Mouse (Mus musculus) hindlimb bud, embryonic 11.5 days (tissue): ENCODE results near the gene Pidd1.
"Not testable (repeated sequence)": the region's sequence is repeated elsewhere in the genome, so short reads cannot be mapped to it uniquely, and the experiment has no call there.

ENCODE experiments used
- DNase-seq: peaks from one replicate; pipeline ENCODE4 v3.0.0-alpha.2; 2012; ENCODE audit warnings: low read depth, low spot score; ENCODE audit errors: extremely low spot score

Gene Pidd1

DNA sequence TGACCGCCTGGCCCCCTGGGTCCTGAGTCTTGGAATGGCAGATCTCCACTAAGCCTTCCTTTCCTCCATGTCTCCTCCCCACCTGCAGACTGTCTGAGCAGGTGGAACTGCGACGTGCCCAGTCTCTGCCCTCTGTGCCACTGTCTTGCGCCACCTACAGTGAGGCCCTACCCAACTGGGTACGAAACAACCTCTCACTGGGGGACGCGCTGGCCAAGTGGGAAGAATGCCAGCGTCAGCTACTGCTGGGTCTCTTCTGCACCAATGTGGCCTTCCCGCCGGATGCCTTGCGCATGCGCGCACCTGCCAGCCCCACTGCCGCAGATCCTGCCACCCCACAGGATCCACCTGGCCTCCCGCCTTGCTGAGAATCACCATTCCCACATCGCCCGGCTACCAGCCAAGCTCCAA is 15.5 kb upstream of the Pidd1 start:
- DNase-seq = no peak

DNA sequence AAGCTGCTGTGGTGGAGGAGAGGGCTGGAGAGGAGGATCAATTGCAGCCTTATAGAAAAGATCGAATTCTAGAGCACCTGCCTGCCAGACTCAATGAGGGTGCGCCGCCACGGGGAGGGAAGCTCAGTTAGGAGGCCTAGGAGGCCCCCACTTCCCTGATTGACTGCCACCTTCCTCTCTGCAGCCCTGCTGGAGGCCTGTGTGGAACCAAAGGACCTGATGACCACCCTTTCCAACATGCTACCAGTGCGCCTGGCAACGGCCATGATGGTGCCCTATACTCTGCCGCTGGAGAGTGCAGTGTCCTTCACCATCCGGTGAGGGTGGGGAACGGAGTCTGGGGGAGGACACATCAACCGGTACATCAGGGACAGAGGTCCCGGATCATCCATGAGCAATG is 14.8 kb upstream of the Pidd1 start:
- DNase-seq = no peak

DNA sequence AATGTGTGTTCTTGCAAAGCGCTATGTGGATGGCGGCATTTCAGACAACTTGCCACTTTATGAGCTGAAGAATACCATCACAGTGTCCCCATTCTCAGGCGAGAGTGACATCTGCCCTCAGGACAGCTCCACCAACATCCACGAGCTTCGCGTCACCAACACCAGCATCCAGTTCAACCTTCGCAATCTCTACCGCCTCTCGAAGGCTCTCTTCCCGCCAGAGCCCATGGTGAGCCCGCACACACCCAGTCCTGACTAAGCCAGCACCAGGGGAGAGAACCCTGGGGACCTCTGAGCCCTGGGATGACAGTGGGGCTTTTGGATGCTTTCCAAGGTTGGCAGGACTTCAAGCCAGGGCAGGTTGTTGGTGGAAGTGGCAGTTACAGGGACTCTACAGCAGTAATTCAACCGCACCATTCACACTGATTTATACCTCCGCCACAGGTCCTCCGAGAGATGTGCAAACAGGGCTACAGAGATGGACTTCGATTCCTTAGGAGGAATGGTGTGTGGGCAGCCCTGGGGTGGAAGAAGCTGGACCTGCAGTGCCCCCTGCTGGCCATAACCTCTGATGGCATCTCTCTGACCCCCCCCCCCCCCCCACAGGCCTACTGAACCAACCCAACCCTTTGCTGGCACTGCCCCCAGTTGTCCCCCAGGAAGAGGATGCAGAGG is 14.3 kb upstream of the Pidd1 start:
- DNase-seq = no peak

DNA sequence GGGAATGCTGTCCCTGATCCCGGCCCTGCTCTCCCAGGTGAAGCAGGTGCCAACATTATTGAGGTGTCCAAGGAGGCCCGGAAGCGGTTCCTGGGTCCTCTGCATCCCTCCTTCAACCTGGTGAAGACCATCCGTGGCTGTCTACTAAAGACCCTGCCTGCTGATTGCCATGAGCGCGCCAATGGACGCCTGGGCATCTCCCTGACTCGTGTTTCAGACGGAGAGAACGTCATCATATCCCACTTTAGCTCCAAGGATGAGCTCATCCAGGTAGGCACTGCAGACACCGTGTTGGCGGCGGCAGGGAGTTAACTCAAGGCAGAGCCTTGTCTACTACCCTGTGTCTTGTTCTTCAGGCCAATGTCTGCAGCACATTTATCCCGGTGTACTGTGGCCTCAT is 13.4 kb upstream of the Pidd1 start:
- DNase-seq = no peak

DNA sequence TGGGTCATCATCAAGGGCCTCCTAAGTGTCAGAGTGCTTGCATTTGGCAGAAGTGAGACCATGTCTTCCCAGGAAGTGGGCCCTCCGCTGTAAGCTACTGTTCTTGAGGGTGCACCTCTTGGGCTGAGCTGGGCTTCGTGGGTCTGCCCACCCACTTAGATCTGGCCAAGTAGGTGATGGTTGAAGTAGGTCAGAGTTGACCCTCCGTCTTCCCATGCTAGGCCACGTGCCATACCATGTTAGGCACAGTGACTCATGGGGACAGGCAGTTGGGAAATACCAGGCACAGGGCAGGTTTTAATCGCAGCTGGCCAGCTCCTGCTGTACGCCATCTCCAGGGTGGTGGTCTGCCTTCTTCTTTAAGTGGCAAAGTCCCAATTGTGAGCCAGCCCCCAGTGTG is 12.9 kb upstream of the Pidd1 start:
- no peak for DNase-seq

DNA sequence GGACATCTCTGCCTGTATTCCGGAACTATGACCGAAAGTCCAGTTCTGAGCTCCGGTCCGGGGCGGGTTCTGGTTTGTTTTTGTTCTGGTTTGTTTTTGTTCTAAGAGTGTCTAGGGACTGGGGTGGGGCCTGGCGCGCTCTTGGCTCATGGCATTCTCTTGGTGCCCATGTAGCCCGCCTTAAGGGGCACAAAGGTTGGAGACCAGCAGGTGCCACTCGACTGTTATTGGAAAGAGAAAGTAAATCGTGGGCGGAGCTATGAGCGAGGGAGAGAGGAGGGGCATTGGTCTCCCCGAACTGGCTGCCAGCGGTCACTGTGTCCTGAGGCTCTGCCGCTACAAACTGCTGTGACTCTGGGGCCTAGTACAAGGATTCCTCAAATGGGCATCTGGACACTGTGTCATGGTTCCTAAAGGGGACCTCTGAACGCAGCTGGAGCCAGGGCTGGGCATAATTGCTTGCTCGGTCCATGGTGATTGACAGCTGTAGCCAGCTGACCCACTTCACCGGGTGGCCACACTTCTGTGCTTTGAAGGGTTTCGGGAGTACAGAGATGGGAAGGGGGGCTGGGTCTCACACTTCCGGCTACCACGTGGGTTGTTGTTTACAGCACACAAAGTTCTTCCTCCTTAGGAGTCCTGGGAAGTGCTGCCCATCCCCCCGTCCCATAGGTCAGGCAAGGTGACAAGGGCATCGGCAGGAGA is 11.9 kb upstream of the Pidd1 start:
- no peak for DNase-seq

DNA sequence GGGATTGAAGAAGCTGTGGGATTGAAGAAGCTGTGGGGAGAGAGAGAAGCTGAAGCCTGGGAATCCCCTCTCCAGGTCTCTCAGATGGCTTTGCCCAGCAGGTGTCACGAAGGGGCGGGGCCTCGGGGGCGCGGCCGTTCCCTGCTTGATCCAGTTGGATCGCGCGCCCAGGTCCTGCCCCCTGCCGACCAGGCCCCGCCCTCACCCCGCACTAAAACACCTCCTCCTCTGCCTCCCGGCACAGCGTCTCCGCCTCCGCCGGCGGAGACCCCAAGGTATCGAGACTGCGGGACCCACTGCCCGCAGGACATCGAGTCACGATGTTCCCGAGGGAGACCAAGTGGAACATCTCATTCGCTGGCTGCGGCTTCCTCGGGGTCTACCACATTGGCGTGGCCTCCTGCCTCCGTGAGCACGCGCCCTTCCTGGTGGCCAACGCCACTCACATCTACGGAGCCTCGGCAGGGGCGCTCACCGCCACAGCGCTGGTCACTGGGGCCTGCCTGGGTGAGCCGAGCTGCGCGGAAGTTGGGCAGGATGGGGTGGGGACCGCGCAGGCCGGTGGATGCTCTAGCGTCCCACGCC is 11.2 kb upstream of the Pidd1 start, which contains the start of gene Pnpla2:
TSS of gene Pnpla2 (plus strand) at position 232 of the 585 bp plus-strand sequence.
- no peak for DNase-seq

DNA sequence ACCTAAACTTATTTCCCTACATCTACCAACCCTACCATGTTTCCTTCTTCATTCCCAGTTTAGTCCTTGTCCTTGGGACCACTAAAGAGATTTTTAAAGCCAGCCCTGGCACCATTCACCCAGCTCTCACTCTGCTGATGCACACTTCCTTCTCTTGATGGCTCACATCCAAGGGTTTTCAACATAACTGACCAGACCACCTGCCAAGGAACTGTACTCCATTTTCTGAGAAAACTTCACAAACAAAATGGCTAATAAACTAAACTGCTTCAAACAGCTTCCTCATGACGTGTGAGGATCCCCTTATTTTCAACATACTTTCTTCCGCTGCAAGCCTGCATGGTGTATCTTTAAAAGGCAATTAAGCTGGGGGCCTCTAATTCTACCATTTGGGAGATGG is 9.8 kb upstream of the Pidd1 start:
- no peak for DNase-seq

DNA sequence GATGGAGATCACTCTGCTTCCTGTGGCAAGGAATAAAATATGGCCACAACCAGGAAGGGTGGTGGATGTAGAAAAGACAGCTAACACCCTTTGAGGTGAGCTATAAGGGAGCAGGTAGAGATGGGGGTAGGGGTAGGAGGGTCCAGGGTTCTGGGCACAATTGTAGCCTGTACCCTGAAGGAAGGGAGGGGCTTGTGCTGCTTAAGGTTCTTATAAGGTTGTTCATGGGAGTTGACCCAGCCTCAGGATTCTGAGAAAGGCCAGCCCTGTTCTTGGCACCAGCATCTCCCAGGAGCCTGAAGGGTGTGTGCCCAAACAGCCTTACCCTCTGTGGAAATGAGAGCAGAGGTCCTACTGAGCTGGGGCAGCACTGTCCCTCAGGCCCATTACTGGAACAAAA is 8.1 kb upstream of the Pidd1 start:
- DNase-seq = no peak

DNA sequence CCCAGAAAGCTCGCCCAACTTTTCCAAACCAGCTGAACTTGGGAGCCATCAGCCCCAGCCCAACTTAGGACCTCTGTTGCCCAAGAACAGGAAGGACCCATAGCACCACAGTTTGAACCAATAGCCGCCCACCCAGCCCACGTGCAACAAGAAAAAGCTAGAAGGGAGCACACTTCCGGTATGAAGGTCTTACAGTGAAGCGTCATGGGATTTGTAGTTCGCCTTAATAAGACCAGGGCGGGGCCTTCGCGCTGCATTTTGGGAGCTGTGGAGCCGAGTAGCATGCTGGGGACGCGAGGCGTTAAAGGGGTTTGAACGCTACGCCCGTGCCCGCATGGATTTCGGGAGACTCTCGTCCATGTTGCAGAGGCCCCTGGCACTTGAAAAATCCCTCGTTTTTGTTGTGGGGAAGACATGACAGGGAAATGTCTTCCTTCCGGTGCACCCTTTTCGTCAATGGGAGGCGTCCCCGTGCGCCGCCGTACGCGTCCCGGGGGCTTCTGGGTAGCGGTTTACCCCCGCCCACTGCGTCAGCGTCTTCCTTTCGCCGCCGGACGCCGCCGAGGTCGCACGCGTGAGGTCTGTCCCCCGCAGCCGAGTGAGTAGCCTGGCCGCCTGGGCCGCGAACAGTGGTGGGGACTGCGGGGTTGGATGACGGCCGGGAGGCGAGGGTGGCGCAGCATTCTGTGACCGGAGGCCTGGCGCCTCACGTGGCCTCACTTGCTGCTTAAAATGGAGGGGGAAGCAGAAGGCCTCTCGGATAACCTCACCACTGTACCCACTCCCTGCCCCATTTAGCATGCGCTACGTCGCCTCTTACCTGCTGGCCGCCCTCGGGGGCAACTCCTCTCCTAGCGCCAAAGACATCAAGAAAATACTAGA is 3.5 kb upstream of the Pidd1 start, which contains the start of gene Rplp2:
TSS of gene Rplp2 (plus strand) at position 261 of the 882 bp plus-strand sequence.
- no peak for DNase-seq

DNA sequence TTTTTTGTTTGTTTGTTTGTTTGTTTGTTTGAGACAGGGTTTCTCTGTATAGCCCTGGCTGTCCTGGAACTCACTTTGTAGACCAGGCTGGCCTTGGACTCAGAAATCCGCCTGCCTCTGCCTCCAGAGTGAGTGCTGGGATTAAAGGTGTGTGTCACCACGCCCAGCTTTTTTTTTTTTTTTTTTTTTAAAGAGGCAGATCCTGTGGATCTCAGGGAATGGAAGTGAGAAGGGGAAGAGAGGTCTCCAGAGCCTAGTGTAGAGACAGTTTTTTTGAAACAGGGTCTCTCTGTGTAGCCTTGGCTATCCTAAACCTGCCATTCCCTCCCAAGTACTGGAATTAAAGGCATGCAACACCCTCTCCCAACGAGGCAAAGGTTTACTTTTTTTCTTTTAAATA is 2.5 kb upstream of the Pidd1 start:
- DNase-seq = not testable (repeated sequence)

DNA sequence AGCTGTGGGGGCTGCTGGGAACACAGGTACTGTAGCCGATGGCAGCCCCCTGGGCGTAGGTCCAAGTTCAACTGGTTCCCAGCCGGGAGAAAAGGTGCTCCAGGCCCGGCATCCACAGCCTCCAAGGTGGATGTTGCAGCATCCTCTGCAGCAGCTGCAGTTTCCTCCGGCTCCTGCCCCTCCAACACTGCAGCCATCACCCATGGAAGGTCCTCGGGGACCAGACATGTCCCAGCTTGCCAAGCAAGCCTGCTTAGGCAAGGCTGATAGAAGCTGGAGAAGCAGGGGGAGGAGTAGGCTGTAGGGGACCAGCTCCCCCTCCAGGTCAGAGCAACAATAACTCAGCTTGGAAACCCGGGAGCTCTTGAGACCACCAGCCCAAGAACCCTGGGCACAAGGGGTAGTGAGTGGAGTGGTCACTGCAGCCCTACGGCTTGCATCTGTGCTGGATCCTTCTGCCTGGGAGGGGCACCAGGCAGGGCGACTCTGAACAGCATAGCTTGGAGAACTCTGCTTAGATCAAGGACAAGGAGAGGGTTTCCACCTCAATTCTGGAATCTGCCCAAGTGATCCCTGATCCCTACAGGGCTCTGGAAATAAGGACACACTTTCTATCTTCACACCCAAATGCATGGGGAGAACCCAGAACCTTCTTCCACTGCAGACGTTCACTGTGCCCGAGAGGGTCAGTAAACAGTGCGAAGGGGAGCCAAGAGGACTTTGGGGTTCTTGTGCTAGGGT is 574 bp downstream of the Pidd1 start:
- DNase-seq = no peak

DNA sequence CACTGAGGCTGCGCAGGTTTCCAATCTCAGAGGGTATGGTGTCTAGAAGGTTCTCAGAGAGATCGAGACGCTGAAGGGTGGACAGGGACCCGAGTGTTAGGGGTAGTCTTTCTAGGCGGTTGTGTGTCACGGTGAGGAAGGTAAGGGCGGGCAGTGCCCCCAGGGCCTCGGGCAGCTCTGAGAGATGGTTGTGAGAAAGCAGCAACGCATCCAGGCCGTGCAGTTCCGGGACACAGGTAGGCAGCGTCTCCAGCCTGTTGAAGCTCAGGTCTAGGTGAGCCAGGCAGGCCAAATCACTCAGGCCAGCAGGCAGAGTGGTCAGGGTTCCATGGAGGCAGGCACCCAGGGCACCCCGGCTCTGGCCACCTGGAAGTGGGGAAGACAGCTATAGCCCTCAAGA is 1.6 kb downstream of the Pidd1 start:
- DNase-seq = no peak

DNA sequence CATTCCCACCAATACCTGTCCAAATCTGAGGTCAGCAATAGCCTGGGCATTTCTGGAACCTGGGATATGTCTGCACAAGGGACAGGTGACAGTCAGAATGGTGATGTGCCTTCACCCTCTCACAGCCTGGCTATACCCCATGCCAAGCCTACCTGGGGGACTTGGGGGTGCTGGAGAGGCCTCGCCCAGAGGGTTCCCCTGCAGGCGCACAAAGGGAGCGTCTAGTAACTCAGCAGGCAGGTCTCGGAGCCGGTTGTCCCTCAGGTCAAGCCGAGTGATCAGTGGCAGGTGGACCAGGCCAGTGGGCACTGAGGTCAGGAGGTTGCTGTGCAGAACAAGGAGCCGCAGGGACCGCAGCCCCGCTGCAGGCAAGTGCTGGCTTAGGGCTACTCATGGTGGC is 2.4 kb downstream of the Pidd1 start:
- DNase-seq = no peak

DNA sequence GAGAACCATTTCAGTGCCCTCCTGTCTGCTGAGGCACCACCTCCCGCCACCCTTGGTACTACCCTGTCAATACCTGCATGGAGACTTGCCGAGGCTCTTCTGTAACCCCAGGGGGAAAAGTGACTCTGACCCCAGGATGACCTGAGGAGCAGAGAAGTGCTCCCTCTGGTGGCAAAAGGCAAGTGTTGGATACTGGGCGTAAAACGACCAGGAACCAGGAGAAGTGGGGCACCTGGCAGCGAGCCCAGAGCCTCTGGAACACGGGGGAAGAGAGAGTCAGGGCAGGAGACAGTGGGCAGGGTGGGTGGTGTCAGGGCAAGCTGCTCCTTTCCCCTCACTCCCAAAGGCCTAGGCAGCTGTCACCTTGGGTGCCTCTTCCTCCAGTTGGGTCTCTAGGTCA is 3.2 kb downstream of the Pidd1 start:
- DNase-seq = no peak

DNA sequence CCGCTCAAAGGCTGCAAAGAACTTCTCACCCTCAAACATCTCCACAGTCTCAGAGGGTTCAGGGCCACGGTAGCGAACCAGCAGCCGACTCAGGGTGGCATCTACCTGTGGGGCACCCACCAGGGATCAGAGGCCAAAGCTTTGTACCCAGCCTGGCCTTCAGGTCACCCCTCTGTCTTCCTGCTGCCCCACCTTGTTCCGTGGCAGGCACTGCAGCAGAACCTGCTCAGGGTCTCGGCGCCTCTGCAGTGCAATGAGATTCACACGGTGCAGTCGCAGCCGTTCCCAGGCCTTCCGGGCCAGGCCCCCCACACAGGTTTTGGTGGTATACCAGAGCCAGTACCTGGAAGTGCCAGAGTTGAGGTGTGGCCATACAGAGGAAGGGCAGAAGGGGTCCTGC is 4.0 kb downstream of the Pidd1 start:
- no peak for DNase-seq

DNA sequence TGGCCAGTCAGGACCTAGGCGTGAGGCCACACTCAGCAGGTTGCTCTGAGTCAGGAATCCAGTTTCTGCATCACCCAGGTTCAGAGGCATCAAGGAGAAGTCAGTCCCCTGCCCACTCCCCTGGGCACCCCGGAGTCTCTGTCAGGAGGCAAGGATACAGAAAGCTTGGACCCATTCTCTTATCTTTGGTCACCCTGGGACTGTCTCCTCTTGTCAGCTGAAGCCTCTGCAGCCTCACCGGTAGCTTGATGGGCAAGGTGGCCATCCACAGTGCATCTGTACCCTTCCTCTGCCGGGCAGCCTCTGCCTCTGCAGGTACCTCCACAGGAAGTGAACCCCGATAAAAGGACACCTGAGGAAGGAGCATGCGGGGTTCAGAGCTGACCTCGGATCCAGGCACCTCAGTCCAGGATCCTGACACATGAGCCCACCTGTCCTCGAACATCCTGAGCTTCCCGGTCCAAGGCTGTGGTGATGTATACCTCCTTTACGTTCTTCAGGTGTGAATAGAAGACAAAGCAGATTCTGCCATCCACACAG is 4.6 kb downstream of the Pidd1 start:
- DNase-seq = no peak

DNA sequence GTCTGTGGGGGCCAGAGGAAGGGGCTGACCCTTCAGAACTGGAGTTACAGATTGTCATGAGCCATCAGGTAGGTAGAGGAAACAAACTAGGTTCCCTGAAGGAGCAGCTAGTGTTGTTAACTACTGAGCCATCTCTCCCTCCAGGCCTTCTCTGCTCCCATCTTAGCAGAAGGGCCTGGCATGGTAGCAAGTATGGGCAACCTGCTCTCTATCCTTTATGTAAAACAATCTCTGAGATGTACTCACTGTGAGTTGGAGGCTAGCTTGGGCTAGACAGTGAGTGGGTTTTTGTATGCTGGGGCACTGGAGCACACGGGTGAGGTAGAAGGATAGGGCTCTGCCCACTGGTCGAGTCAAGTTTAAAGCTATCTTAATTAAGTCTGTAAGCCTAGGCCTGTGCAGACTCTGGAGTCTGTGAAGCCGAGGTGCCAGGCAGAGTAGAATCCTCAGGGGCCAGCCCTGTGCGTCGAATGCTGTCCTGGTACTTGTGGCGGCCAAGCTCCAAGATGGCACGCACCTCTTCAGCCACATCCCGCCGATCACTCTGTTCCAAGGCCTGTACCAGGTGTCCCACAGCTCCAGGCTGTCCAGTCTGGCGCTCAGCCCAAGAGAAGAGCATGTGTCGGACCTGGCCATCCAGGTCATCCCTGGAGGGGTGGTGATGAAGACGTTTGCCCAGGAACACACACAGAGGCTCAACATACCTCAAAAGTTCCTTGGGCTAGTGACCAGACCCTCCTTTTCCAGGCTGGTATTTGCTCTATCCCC is 5.4 kb downstream of the Pidd1 start:
- no peak for DNase-seq
